Mouse (Mus musculus): Measurements from ENCODE around the gene Crygb. TPM values are rescaled to one million over a fixed set of nuclear protein-coding genes. Genes with fewer than 3 reads are reported as not detected.

The Crygb gene
- polyA plus RNA-seq, 1 experiment: not detected

GRCm38 (mm10) chr1:65122574-65123372 lies 40.7 kb upstream of the Crygb start, which contains the start of gene D630023F18Rik:
Gene D630023F18Rik (minus strand): TSS chr1:65123214.
- no peak within 1 kb of the TSS for H3ac ChIP-seq (ENCODE audit: control insufficient read depth, insufficient read length)
- H3K36me3 ChIP-seq (ENCODE audit: control insufficient read depth, insufficient read depth): no peaks in the 10 kb centered on the region
- peak within 1 kb of the TSS; percentile 24 for H3K4me2 ChIP-seq (ENCODE audit: low read depth)
- no peaks in the 10 kb centered on the region for H3K27me3 ChIP-seq (ENCODE audit: control insufficient read depth, insufficient read depth, insufficient read length)
- H3K79me2 ChIP-seq (ENCODE audit: control insufficient read depth, insufficient read depth): no peaks in the 10 kb centered on the region
- no peak for TF ChIP-seq POLR2AphosphoS2 (IDR thresholded peaks at IDR 0.05; ENCODE audit: insufficient read length, low read depth)
- no peak for TF ChIP-seq MAX (IDR thresholded peaks at IDR 0.05; ENCODE audit: low read depth)
- no peak for TF ChIP-seq REST (IDR thresholded peaks at IDR 0.05; ENCODE audit: insufficient read depth, insufficient read length)
- TF ChIP-seq TCF12 (IDR thresholded peaks at IDR 0.05; ENCODE audit: insufficient read depth, poor library complexity, severe bottlenecking): no peak
- TF ChIP-seq E2F4 (IDR thresholded peaks at IDR 0.05; ENCODE audit: insufficient read depth): no peak
- no peak for TF ChIP-seq SRF (IDR thresholded peaks at IDR 0.05; ENCODE audit: control insufficient read depth, insufficient read length, low read depth)
- TF ChIP-seq CEBPB (IDR thresholded peaks at IDR 0.05; ENCODE audit: insufficient read depth, poor library complexity, severe bottlenecking): no peak
- no peak for TF ChIP-seq POLR2A (IDR thresholded peaks at IDR 0.05; ENCODE audit: insufficient read length, low read depth)
- H3K4me3 ChIP-seq: no peak within 1 kb of the TSS

- Histone ChIP-seq H3ac (ENCODE audit: control insufficient read depth, insufficient read length) (no peak within 1 kb of the TSS), H3K27me3 (ENCODE audit: control insufficient read depth, insufficient read depth, insufficient read length) (no peaks in the 10 kb centered on the region), H3K4me3 (no peak within 1 kb of the TSS), H3K4me2 (ENCODE audit: low read depth) (no peak within 1 kb of the TSS), H3K36me3 (ENCODE audit: control insufficient read depth, insufficient read depth) (no peaks in the 10 kb centered on the region), H3K79me2 (ENCODE audit: control insufficient read depth, insufficient read depth) (no peaks in the 10 kb centered on the region)
- TF ChIP-seq MYOG (IDR thresholded peaks at IDR 0.05; ENCODE audit: control insufficient read depth in 1 of 3, insufficient read depth in 1 of 3, insufficient read length in 2 of 3, low read depth in 2 of 3) (no peak), CEBPB (IDR thresholded peaks at IDR 0.05; ENCODE audit: insufficient read depth, poor library complexity, severe bottlenecking) (no peak), TCF3 (IDR thresholded peaks at IDR 0.05; ENCODE audit: insufficient read length, low read depth) (no peak), USF1 (IDR thresholded peaks at IDR 0.05; ENCODE audit: low read depth) (no peak), MYOD1 (IDR thresholded peaks at IDR 0.05; ENCODE audit: control insufficient read depth in 1 of 3, insufficient read length in 2 of 3, low read depth in 2 of 3) (no peak), MAX (IDR thresholded peaks at IDR 0.05; ENCODE audit: low read depth) (no peak), TCF12 (IDR thresholded peaks at IDR 0.05; ENCODE audit: insufficient read depth, poor library complexity, severe bottlenecking) (no peak), POLR2A (IDR thresholded peaks at IDR 0.05; ENCODE audit: insufficient read length, low read depth) (no peak)
These were observed 37.4 kb upstream of the Crygb start, which contains the start of gene Gm28845 for GRCm38 (mm10) chr1:65119438-65119837. Gene Gm28845 (minus strand): TSS chr1:65119558.

- Histone ChIP-seq H3K4me2 (ENCODE audit: low read depth) (no peak overlapping the region), H3ac (ENCODE audit: control insufficient read depth, insufficient read length) (no peak overlapping the region), H3K4me3 (no peak overlapping the region), H3K79me2 (ENCODE audit: control insufficient read depth, insufficient read depth) (no peaks in the 10 kb centered on the region), H3K36me3 (ENCODE audit: control insufficient read depth, insufficient read depth) (no peaks in the 10 kb centered on the region), H3K27me3 (ENCODE audit: control insufficient read depth, insufficient read depth, insufficient read length) (no peaks in the 10 kb centered on the region)
- TF ChIP-seq POLR2A (IDR thresholded peaks at IDR 0.05; ENCODE audit: insufficient read length, low read depth) (no peak), SRF (IDR thresholded peaks at IDR 0.05; ENCODE audit: control insufficient read depth, insufficient read length, low read depth) (no peak), E2F4 (IDR thresholded peaks at IDR 0.05; ENCODE audit: insufficient read depth) (no peak), USF1 (IDR thresholded peaks at IDR 0.05; ENCODE audit: low read depth) (no peak), TCF3 (IDR thresholded peaks at IDR 0.05; ENCODE audit: insufficient read length, low read depth) (no peak), MAX (IDR thresholded peaks at IDR 0.05; ENCODE audit: low read depth) (no peak), MYOG (IDR thresholded peaks at IDR 0.05; ENCODE audit: control insufficient read depth in 1 of 3, insufficient read depth in 1 of 3, insufficient read length in 2 of 3, low read depth in 2 of 3) (no peak), MYOD1 (IDR thresholded peaks at IDR 0.05; ENCODE audit: control insufficient read depth in 1 of 3, insufficient read length in 2 of 3, low read depth in 2 of 3) (no peak), REST (IDR thresholded peaks at IDR 0.05; ENCODE audit: insufficient read depth, insufficient read length) (no peak), CEBPB (IDR thresholded peaks at IDR 0.05; ENCODE audit: insufficient read depth, poor library complexity, severe bottlenecking) (no peak), POLR2AphosphoS2 (IDR thresholded peaks at IDR 0.05; ENCODE audit: insufficient read length, low read depth) (no peak), TCF12 (IDR thresholded peaks at IDR 0.05; ENCODE audit: insufficient read depth, poor library complexity, severe bottlenecking) (no peak)
These were observed 36.2 kb upstream of the Crygb start for GRCm38 (mm10) chr1:65118150-65118913.

- H3K27me3 ChIP-seq (ENCODE audit: control insufficient read depth, insufficient read depth, insufficient read length): no peaks in the 10 kb centered on the region
- no peaks in the 10 kb centered on the region for H3K79me2 ChIP-seq (ENCODE audit: control insufficient read depth, insufficient read depth)
- no peaks in the 10 kb centered on the region for H3K36me3 ChIP-seq (ENCODE audit: control insufficient read depth, insufficient read depth)
- TF ChIP-seq USF1 (IDR thresholded peaks at IDR 0.05; ENCODE audit: low read depth) (no peak), MAX (IDR thresholded peaks at IDR 0.05; ENCODE audit: low read depth) (no peak), REST (IDR thresholded peaks at IDR 0.05; ENCODE audit: insufficient read depth, insufficient read length) (no peak), TCF12 (IDR thresholded peaks at IDR 0.05; ENCODE audit: insufficient read depth, poor library complexity, severe bottlenecking) (no peak), MYOD1 (IDR thresholded peaks at IDR 0.05; ENCODE audit: control insufficient read depth in 1 of 3, insufficient read length in 2 of 3, low read depth in 2 of 3) (no peak), SRF (IDR thresholded peaks at IDR 0.05; ENCODE audit: control insufficient read depth, insufficient read length, low read depth) (no peak), POLR2A (IDR thresholded peaks at IDR 0.05; ENCODE audit: insufficient read length, low read depth) (no peak), CEBPB (IDR thresholded peaks at IDR 0.05; ENCODE audit: insufficient read depth, poor library complexity, severe bottlenecking) (no peak), TCF3 (IDR thresholded peaks at IDR 0.05; ENCODE audit: insufficient read length, low read depth) (no peak), E2F4 (IDR thresholded peaks at IDR 0.05; ENCODE audit: insufficient read depth) (no peak), MYOG (IDR thresholded peaks at IDR 0.05; ENCODE audit: control insufficient read depth in 1 of 3, insufficient read depth in 1 of 3, insufficient read length in 2 of 3, low read depth in 2 of 3) (no peak), POLR2AphosphoS2 (IDR thresholded peaks at IDR 0.05; ENCODE audit: insufficient read length, low read depth) (no peak)
- H3ac ChIP-seq (ENCODE audit: control insufficient read depth, insufficient read length): no peak overlapping the region
- no peak overlapping the region for H3K4me2 ChIP-seq (ENCODE audit: low read depth)
- H3K4me3 ChIP-seq: no peak overlapping the region
These were observed 31.6 kb upstream of the Crygb start for GRCm38 (mm10) chr1:65113536-65114172.
